Mouse (Mus musculus): ENCODE results near the gene Col4a5. TPM values are rescaled to one million over a fixed set of nuclear protein-coding genes. Genes with fewer than 3 reads are reported as not detected.

Gene Col4a5
- polyA plus RNA-seq (2015; fragmentation: Nextera tagmentation; extraction: Ambion mirVana) = 25.1 and 25.5 TPM in 2 replicates

DNA sequence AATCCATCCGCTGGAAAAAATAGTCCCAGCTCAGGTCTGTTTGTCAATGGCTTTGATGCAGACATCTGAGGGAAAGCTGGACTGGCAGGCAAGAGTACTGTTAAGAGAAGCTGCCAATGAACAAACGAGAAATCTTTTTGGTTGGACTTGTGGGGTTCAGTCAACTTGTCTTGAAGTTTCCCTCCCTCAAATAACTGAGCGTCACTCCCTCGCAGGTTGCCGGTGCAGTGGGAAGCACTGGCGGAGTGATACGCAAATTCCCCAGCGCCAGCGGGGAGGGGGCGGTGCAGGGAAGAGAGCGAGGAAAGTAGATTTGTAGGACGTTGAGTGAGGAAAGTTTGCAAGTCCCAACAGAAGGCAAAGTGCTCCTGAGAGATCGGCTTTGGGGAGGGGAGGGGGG is at the start of gene Col4a5:
Col4a5 (plus strand) TSS at position 276 of the 400 bp plus-strand sequence.
- H3K36me3 ChIP-seq (ENCODE audit: insufficient read depth, low read length) = no peaks in the 10 kb centered on the region
- H3K4me2 ChIP-seq (replicated peaks; ENCODE audit: low read depth, low read length) = peak within 1 kb of the TSS; percentile 55
- H3K4me3 ChIP-seq (ENCODE audit: low read length) = peak within 1 kb of the TSS; percentile 57
- H3K27ac ChIP-seq (ENCODE audit: low read length) = peak within 1 kb of the TSS; percentile 83
- H3K27me3 ChIP-seq (ENCODE audit: insufficient read depth, low read length) = peaks cover 10% of the 10 kb centered on the region; the same call in 1 of the 2 replicates
- no peaks in the 10 kb centered on the region for H3K9me3 ChIP-seq (ENCODE audit: low read length)
- no peaks in the 10 kb centered on the region for H3K4me1 ChIP-seq (ENCODE audit: insufficient read depth, low read length)
- H3K9ac ChIP-seq (replicated peaks; ENCODE audit: low read length) = peak within 1 kb of the TSS; percentile 59
- peak; percentile 89 for ATAC-seq (ENCODE audit: low FRiP score, low TSS enrichment)
- WGBS = 29% methylated on average over 11 of the region's 13 CpGs

DNA sequence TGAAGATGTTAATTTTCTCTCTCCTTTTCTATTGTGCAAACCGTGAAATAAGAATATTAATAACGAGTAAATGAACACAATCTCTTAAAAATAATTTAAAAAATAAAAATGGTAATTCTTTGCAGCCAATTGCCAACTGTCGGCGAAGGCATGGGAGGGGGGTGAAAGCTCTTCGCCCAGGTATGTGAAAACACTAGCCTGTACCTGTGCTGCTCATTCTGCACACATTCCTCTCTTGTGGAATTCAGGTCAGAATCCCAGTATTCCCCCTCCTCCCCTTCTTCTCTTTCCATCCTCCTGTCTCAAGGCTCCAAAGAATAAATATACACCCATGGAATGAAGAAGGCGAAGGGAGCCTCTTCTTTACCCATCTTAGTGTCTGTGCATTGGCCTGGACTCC is 38.4 kb upstream of the Col4a5 start:
- Histone ChIP-seq H3K9ac (replicated peaks; ENCODE audit: low read length) (no peak overlapping the region), H3K4me3 (ENCODE audit: low read length) (no peak overlapping the region), H3K4me1 (ENCODE audit: insufficient read depth, low read length) (no peaks in the 10 kb centered on the region), H3K27ac (ENCODE audit: low read length) (no peak overlapping the region), H3K27me3 (ENCODE audit: insufficient read depth, low read length) (peaks cover 12% of the 10 kb centered on the region; the same call in 1 of the 2 replicates), H3K36me3 (ENCODE audit: insufficient read depth, low read length) (no peaks in the 10 kb centered on the region), H3K9me3 (ENCODE audit: low read length) (no peaks in the 10 kb centered on the region), H3K4me2 (replicated peaks; ENCODE audit: low read depth, low read length) (no peak overlapping the region)
- no peak for ATAC-seq (ENCODE audit: low FRiP score, low TSS enrichment)
- 88% methylated on average over 6 of the region's 6 CpGs for WGBS

DNA sequence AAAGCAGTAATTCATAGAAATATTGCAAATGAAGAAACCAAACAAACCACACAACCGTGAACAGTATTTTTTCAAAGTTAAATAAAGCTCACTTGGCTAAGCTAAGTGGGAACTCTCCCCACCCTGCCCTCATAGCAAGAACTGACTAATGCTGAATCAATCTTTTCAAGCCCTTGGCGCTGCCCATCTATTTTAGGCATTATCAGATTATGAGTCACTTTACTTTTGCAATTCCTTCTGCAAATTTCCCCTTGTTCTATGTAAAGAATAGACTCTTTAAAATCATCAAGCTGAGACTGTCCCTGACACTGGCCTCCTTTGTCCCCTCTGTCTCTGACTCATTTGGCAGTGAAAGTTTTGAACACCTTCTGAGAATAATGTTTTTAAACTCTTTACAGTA is 35.8 kb upstream of the Col4a5 start:
- H3K36me3 ChIP-seq (ENCODE audit: insufficient read depth, low read length) = no peaks in the 10 kb centered on the region
- H3K9ac ChIP-seq (replicated peaks; ENCODE audit: low read length) = no peak overlapping the region
- H3K27ac ChIP-seq (ENCODE audit: low read length) = no peak overlapping the region
- no peak for ATAC-seq (ENCODE audit: low FRiP score, low TSS enrichment)
- no peak overlapping the region for H3K4me2 ChIP-seq (replicated peaks; ENCODE audit: low read depth, low read length)
- WGBS = 68% methylated on average over 2 of the region's 2 CpGs
- H3K4me3 ChIP-seq (ENCODE audit: low read length) = no peak overlapping the region
- no peaks in the 10 kb centered on the region for H3K9me3 ChIP-seq (ENCODE audit: low read length)
- peaks cover 13% of the 10 kb centered on the region; the same call in 1 of the 2 replicates for H3K27me3 ChIP-seq (ENCODE audit: insufficient read depth, low read length)
- no peaks in the 10 kb centered on the region for H3K4me1 ChIP-seq (ENCODE audit: insufficient read depth, low read length)

DNA sequence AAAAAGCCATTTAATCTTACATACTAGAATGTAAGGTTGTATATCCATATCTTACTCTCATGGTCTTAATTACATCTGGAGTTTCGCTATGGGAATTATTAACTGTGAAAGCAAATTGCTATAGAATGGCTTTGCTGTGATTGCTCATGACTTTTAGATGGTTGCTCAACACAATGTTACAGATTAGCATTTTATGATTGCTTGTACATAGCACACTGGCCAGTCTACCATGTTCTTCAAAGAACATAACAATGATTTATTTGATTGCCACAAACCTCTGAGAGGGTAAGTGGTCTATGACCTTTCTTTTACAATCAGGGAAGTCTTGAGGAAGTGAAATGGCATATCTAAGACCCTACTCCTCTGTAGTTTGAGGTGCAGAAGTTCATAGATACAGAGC is 27.2 kb upstream of the Col4a5 start:
- H3K4me1 ChIP-seq (ENCODE audit: insufficient read depth, low read length) = no peaks in the 10 kb centered on the region
- WGBS = 67% methylated on average over 1 of the region's 1 CpGs
- H3K27me3 ChIP-seq (ENCODE audit: insufficient read depth, low read length) = peaks cover 12% of the 10 kb centered on the region; the same call in 1 of the 2 replicates

DNA sequence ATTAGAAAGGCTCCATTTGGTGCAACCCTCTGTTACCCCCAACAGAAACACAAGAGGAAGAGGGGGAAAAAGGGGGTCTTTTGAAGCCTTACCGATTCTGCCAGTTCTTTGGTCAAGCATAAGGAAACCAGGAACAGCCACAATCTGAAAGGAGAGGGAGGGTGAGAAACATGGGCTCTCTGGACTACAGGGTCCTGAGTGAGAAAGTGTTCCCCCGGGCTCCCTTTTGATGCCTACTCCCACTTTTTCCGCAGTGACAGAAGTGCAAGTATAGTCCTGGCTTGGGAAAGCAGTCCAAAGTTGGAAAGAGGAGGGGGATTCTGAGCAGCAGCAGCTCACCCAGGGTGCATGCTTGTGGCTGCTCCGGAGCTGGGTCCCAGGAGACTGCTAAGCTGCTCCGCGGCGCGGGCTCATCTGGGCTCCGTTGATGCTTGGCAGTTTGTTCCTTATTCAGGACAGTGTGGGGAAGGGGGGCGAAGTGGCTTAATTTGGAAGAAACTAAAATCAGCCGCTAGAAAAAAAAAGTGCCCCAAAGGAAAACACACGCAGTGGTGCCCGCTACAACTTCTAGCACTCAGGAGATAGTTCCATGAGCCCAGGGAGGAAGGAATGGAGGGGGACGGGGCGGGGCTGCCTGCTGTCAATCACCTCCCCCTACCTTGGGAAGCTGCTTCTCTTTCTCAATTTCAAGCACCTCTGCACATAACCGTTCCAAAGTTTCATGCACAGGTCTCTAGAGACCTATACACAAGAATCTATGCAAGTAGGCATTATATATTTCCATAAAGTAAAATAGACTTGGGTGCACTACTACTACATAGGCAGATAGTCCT is 1.5 kb upstream of the Col4a5 start, which contains the start of gene Col4a6:
Col4a6 (minus strand) TSS at position 607 of the 833 bp plus-strand sequence.
- 23% methylated on average over 16 of the region's 16 CpGs for WGBS
- Histone ChIP-seq H3K9me3 (ENCODE audit: low read length) (no peaks in the 10 kb centered on the region), H3K9ac (replicated peaks; ENCODE audit: low read length) (peak within 1 kb of the TSS; percentile 55), H3K4me1 (ENCODE audit: insufficient read depth, low read length) (no peaks in the 10 kb centered on the region), H3K4me2 (replicated peaks; ENCODE audit: low read depth, low read length) (peak within 1 kb of the TSS; percentile 55), H3K27me3 (ENCODE audit: insufficient read depth, low read length) (peaks cover 10% of the 10 kb centered on the region; the same call in 1 of the 2 replicates), H3K27ac (ENCODE audit: low read length) (no peak within 1 kb of the TSS), H3K4me3 (ENCODE audit: low read length) (peak within 1 kb of the TSS; percentile 57), H3K36me3 (ENCODE audit: insufficient read depth, low read length) (no peaks in the 10 kb centered on the region)
- peak; percentile 72 for ATAC-seq (ENCODE audit: low FRiP score, low TSS enrichment)

More for the DNA sequence above, 27.2 kb upstream of the Col4a5 start:
- ATAC-seq (ENCODE audit: low FRiP score, low TSS enrichment) = no peak
- Histone ChIP-seq H3K4me3 (ENCODE audit: low read length) (no peak overlapping the region), H3K36me3 (ENCODE audit: insufficient read depth, low read length) (no peaks in the 10 kb centered on the region), H3K9ac (replicated peaks; ENCODE audit: low read length) (no peak overlapping the region), H3K4me2 (replicated peaks; ENCODE audit: low read depth, low read length) (no peak overlapping the region), H3K9me3 (ENCODE audit: low read length) (no peaks in the 10 kb centered on the region), H3K27ac (ENCODE audit: low read length) (no peak overlapping the region)

DNA sequence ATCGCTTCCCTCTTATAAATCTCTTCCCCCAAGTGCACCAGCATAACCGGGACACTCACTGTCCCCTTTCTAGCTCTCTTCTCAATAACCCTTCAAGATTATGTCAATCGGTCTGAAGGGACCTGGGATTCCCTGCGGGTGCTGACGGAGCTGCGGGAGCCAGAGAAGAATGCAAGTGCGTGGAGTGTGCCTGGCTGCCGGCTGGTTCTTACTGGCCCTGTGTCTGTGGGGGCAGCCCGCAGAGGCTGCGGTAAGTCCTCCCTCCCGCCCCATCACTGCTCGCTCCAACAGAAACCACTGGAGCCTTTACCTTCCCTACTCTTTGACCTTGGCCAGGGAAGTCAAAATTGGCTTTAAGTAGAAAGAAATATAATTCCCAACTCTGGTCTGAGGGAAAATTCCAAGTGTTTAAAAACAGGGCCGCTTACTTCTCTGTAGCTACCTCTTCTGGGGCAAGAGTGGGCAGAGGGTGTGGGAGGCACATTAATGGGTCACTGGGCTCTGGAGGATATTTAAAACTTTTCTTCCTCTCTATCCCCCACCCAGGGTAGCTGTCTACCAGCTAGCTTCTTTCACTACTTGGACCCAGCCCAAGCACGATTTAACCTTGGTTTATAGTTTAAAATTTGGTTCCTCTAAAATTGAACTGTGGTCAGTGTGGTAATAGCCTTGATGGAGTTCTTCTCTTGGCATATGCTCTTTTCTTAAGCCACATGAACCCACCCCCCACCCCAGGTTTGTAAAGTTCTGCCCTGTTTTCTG is 562 bp downstream of the Col4a5 start:
- 20% methylated on average over 14 of the region's 14 CpGs for WGBS
- ATAC-seq (ENCODE audit: low FRiP score, low TSS enrichment) = peak; percentile 87
- Histone ChIP-seq H3K4me3 (ENCODE audit: low read length) (peak overlapping the region; percentile 57), H3K9me3 (ENCODE audit: low read length) (no peaks in the 10 kb centered on the region), H3K9ac (replicated peaks; ENCODE audit: low read length) (peak overlapping the region; percentile 59), H3K4me2 (replicated peaks; ENCODE audit: low read depth, low read length) (peak overlapping the region; percentile 55), H3K36me3 (ENCODE audit: insufficient read depth, low read length) (no peaks in the 10 kb centered on the region), H3K4me1 (ENCODE audit: insufficient read depth, low read length) (no peaks in the 10 kb centered on the region), H3K27me3 (ENCODE audit: insufficient read depth, low read length) (peaks cover 8% of the 10 kb centered on the region; the same call in 1 of the 2 replicates), H3K27ac (ENCODE audit: low read length) (peak overlapping the region; percentile 83)

DNA sequence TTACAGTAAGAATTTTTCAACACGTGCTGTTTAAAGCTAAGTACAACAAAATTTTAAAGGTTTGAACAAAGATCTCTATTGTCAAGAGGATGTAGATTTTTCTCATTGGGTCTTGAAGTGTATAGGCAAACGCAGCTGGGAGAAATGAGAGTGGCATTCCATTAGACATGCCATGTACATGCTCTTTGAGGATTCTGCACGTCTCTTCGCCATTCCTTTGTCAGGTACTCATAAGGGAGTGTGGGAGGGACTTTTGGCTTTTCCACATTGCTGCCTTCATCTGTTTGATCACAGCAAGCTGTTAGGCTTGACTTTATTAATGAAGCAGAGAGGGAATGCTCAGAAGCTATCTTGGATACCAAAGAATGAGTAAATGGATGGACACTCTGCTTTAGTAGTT is 19.4 kb downstream of the Col4a5 start:
- Histone ChIP-seq H3K27me3 (ENCODE audit: insufficient read depth, low read length) (peaks cover 3% of the 10 kb centered on the region; the same call in 1 of the 2 replicates), H3K9ac (replicated peaks; ENCODE audit: low read length) (no peak overlapping the region), H3K27ac (ENCODE audit: low read length) (no peak overlapping the region), H3K4me3 (ENCODE audit: low read length) (no peak overlapping the region), H3K4me1 (ENCODE audit: insufficient read depth, low read length) (no peaks in the 10 kb centered on the region), H3K9me3 (ENCODE audit: low read length) (no peaks in the 10 kb centered on the region), H3K36me3 (ENCODE audit: insufficient read depth, low read length) (no peaks in the 10 kb centered on the region), H3K4me2 (replicated peaks; ENCODE audit: low read depth, low read length) (no peak overlapping the region)
- WGBS = 78% methylated on average over 4 of the region's 4 CpGs
- ATAC-seq (ENCODE audit: low FRiP score, low TSS enrichment) = no peak

DNA sequence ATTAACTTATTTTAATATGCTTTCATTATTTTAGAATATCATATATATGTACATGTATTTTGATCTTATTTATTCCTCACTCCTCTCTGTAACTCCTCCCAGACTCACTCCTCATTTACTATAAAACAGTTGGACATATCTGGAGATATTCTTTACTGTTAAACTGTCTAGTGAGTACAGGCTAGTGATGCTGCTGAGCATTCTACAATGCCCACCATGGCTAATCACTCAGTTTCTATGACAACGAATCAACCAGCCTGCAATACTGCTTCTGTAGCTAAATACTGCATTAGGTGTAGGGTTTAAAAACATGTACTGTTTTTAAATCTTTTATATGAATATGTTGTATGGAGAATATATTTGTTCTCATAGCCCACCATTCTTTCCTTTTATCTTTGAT is 27.9 kb downstream of the Col4a5 start:
- no peaks in the 10 kb centered on the region for H3K9me3 ChIP-seq (ENCODE audit: low read length)
- no peak overlapping the region for H3K4me3 ChIP-seq (ENCODE audit: low read length)
- no peaks in the 10 kb centered on the region for H3K4me1 ChIP-seq (ENCODE audit: insufficient read depth, low read length)
- no peak overlapping the region for H3K9ac ChIP-seq (replicated peaks; ENCODE audit: low read length)
- H3K27ac ChIP-seq (ENCODE audit: low read length) = no peak overlapping the region
- ATAC-seq (ENCODE audit: low FRiP score, low TSS enrichment) = no peak
- 90% methylated on average over 1 of the region's 1 CpGs for WGBS
- H3K27me3 ChIP-seq (ENCODE audit: insufficient read depth, low read length) = no peaks in the 10 kb centered on the region; the same call in 1 of the 2 replicates
- no peak overlapping the region for H3K4me2 ChIP-seq (replicated peaks; ENCODE audit: low read depth, low read length)
- H3K36me3 ChIP-seq (ENCODE audit: insufficient read depth, low read length) = no peaks in the 10 kb centered on the region

DNA sequence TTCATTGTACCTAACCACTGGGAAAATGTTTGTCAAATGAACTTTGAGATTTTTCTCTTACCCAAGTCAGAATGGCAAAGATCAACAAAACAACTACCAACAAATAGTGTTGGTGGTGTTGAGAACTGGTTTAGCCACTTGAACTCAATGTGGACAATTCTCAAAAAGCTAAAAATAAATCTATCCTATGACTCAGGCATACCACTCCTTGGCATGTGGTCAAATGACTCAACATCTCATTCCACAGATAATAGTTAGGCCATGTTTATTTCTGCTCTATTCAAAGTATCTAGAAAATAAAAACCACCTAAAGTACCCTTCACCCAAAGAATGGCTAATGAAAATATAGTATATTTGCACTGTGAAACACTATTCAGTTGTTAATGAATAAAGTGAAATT is 58.3 kb downstream of the Col4a5 start:
- ATAC-seq (ENCODE audit: low FRiP score, low TSS enrichment) = no peak
- no peaks in the 10 kb centered on the region for H3K4me1 ChIP-seq (ENCODE audit: insufficient read depth, low read length)
- H3K9me3 ChIP-seq (ENCODE audit: low read length) = no peaks in the 10 kb centered on the region
- no peak overlapping the region for H3K4me2 ChIP-seq (replicated peaks; ENCODE audit: low read depth, low read length)
- H3K36me3 ChIP-seq (ENCODE audit: insufficient read depth, low read length) = no peaks in the 10 kb centered on the region
- H3K27ac ChIP-seq (ENCODE audit: low read length) = no peak overlapping the region
- H3K27me3 ChIP-seq (ENCODE audit: insufficient read depth, low read length) = 0 out of 2 replicates have a peak, but pooled peaks cover 3% of the 10 kb centered on the region
- H3K9ac ChIP-seq (replicated peaks; ENCODE audit: low read length) = no peak overlapping the region
- no peak overlapping the region for H3K4me3 ChIP-seq (ENCODE audit: low read length)

Data from kidney, embryonic 16.5 days (tissue).